In genomic region chr7:140220375-140220774, GRCm38 (mm10) we compare ENCODE assay signal across 40 mouse cellular contexts. TPM values are rescaled to one million over a fixed set of nuclear protein-coding genes. Genes with fewer than 3 reads are reported as not detected.
"Had no signal": no experiment of that assay in that cellular context is flagged by ENCODE, and none has a peak within 500 bp of the region (broad histone marks: within the 10 kb centered on the region; RNA-seq: fewer than 3 reads in every experiment).

No protein-coding gene starts in this region.

- H3K4me3 ChIP-seq: heart, embryonic 10.5 days; heart, embryonic 12.5 days; heart, embryonic 13.5 days; heart, embryonic 15.5 days; hindbrain, embryonic 10.5 days; hindbrain, embryonic 12.5 days; hindbrain, embryonic 13.5 days; hindbrain, embryonic 15.5 days; intestine, embryonic 15.5 days; kidney, embryonic 15.5 days; layer of hippocampus, adult 2 months; left cerebral cortex, adult 2 months had no signal

- H3K9me3 ChIP-seq: heart, embryonic 10.5 days; heart, embryonic 13.5 days; heart, embryonic 15.5 days; hindbrain, embryonic 12.5 days; hindbrain, embryonic 13.5 days; hindbrain, embryonic 15.5 days; intestine, embryonic 15.5 days; kidney, embryonic 15.5 days had no signal

- H3K4me2 ChIP-seq: heart, embryonic 12.5 days; heart, embryonic 13.5 days; heart, embryonic 15.5 days; hindbrain, embryonic 12.5 days; hindbrain, embryonic 13.5 days; hindbrain, embryonic 14.5 days; hindbrain, embryonic 15.5 days; intestine, embryonic 15.5 days; kidney, embryonic 15.5 days had no signal

- H3K4me1 ChIP-seq: heart, embryonic 10.5 days; heart, embryonic 12.5 days; heart, embryonic 13.5 days; heart, embryonic 15.5 days; hindbrain, embryonic 10.5 days; hindbrain, embryonic 12.5 days; hindbrain, embryonic 13.5 days; hindbrain, embryonic 15.5 days; intestine, embryonic 15.5 days; kidney, embryonic 15.5 days had no signal

- H3K27ac ChIP-seq: heart, embryonic 10.5 days; heart, embryonic 13.5 days; heart, embryonic 15.5 days; hindbrain, embryonic 10.5 days; hindbrain, embryonic 12.5 days; hindbrain, embryonic 13.5 days; hindbrain, embryonic 14.5 days; hindbrain, embryonic 15.5 days; hindbrain, postnatal 0 days; intestine, embryonic 15.5 days; kidney, embryonic 15.5 days; kidney, postnatal 0 days; layer of hippocampus, adult 2 months; left cerebral cortex, adult 2 months had no signal

- ATAC-seq: hindbrain, embryonic 16.5 days; hindbrain, postnatal 0 days; inflammation-experienced regulatory T-cells, adult 6 months; intestine, embryonic 15.5 days; intestine, embryonic 16.5 days had no signal

- H3K9ac ChIP-seq: heart, embryonic 12.5 days; heart, embryonic 13.5 days; heart, embryonic 15.5 days; hindbrain, embryonic 12.5 days; hindbrain, embryonic 13.5 days; hindbrain, embryonic 14.5 days; hindbrain, embryonic 15.5 days; intestine, embryonic 15.5 days; kidney, embryonic 15.5 days had no signal

- H3K36me3 ChIP-seq: heart, embryonic 10.5 days; heart, embryonic 12.5 days; heart, embryonic 13.5 days; heart, embryonic 15.5 days; hindbrain, embryonic 10.5 days; hindbrain, embryonic 12.5 days; hindbrain, embryonic 13.5 days; hindbrain, embryonic 15.5 days; intestine, embryonic 15.5 days; kidney, embryonic 15.5 days had no signal

- H3K27me3 ChIP-seq: heart, embryonic 12.5 days; heart, embryonic 13.5 days; heart, embryonic 15.5 days; hindbrain, embryonic 12.5 days; hindbrain, embryonic 13.5 days; hindbrain, embryonic 15.5 days; intestine, embryonic 15.5 days; kidney, embryonic 15.5 days had no signal

- DNase-seq: heart, postnatal 10 days; heart, postnatal 14 days; heart, postnatal 36 days; heart, postnatal 4 days; kidney, adult 11 months; kidney, adult 18-20 months; kidney, adult 2 months; kidney, adult 9 months; kidney, postnatal 10 days; kidney, postnatal 14 days; kidney, postnatal 25 days; kidney, postnatal 36 days; kidney, postnatal 4 days; layer of hippocampus, adult 9-11 months; layer of hippocampus, postnatal 36 days had no signal

RNA-seq across cellular contexts. Expression of gene Cd163l1, which starts 2.3 kb away (rescaled TPM):
- polyA plus RNA-seq: heart, embryonic 10.5 days; heart, embryonic 12.5 days; heart, embryonic 14.5 days; heart, postnatal 0 days; hindbrain, embryonic 10.5 days; hindbrain, embryonic 11.5 days; hindbrain, embryonic 12.5 days; hindbrain, embryonic 13.5 days; hindbrain, embryonic 14.5 days; hindbrain, embryonic 16.5 days; hindbrain, postnatal 0 days; kidney, embryonic 14.5 days; kidney, embryonic 15.5 days had no signal

RNA-seq across cellular contexts. Expression of gene Olfr524, which starts 14.6 kb away (rescaled TPM):
- polyA plus RNA-seq: heart, embryonic 10.5 days; heart, embryonic 12.5 days; heart, embryonic 13.5 days; heart, embryonic 14.5 days; heart, postnatal 0 days; hindbrain, embryonic 10.5 days; hindbrain, embryonic 11.5 days; hindbrain, embryonic 12.5 days; hindbrain, embryonic 13.5 days; hindbrain, embryonic 14.5 days; hindbrain, embryonic 15.5 days; hindbrain, embryonic 16.5 days; hindbrain, postnatal 0 days; intestine, embryonic 15.5 days; intestine, embryonic 16.5 days; kidney, adult 2 months; kidney, embryonic 14.5 days; kidney, embryonic 15.5 days; kidney, embryonic 16.5 days; kidney, postnatal 0 days had no signal

RNA-seq across cellular contexts. Expression of gene 5830411N06Rik, which starts 26.7 kb away (rescaled TPM):
- polyA plus RNA-seq: heart, embryonic 10.5 days; heart, embryonic 12.5 days; heart, embryonic 13.5 days; heart, embryonic 14.5 days; heart, postnatal 0 days; hindbrain, embryonic 10.5 days; hindbrain, embryonic 11.5 days; hindbrain, embryonic 12.5 days; hindbrain, embryonic 13.5 days; hindbrain, embryonic 14.5 days; hindbrain, embryonic 15.5 days; hindbrain, embryonic 16.5 days; hindbrain, postnatal 0 days; intestine, embryonic 15.5 days; intestine, embryonic 16.5 days; kidney, embryonic 14.5 days; kidney, embryonic 15.5 days; kidney, embryonic 16.5 days; kidney, postnatal 0 days had no signal

RNA-seq across cellular contexts. Expression of gene Olfr523, which starts 47.4 kb away (rescaled TPM):
- polyA plus RNA-seq: heart, embryonic 10.5 days; heart, embryonic 12.5 days; heart, embryonic 13.5 days; heart, embryonic 14.5 days; heart, embryonic 15.5 days; heart, embryonic 16.5 days; heart, postnatal 0 days; hindbrain, embryonic 10.5 days; hindbrain, embryonic 11.5 days; hindbrain, embryonic 12.5 days; hindbrain, embryonic 13.5 days; hindbrain, embryonic 14.5 days; hindbrain, embryonic 15.5 days; hindbrain, embryonic 16.5 days; hindbrain, postnatal 0 days; inflammation-experienced regulatory T-cells, adult 6 months; intestine, embryonic 15.5 days; intestine, embryonic 16.5 days; kidney, embryonic 14.5 days; kidney, embryonic 15.5 days; kidney, embryonic 16.5 days; kidney, postnatal 0 days; large intestine, adult 2 months had no signal

RNA-seq across cellular contexts. Expression of gene Olfr522, which starts 55.8 kb away (rescaled TPM):
- polyA plus RNA-seq: heart, embryonic 10.5 days; heart, embryonic 12.5 days; heart, embryonic 13.5 days; heart, embryonic 14.5 days; heart, embryonic 15.5 days; heart, embryonic 16.5 days; heart, postnatal 0 days; hindbrain, embryonic 10.5 days; hindbrain, embryonic 11.5 days; hindbrain, embryonic 12.5 days; hindbrain, embryonic 13.5 days; hindbrain, embryonic 14.5 days; hindbrain, embryonic 15.5 days; hindbrain, embryonic 16.5 days; hindbrain, postnatal 0 days; intestine, embryonic 15.5 days; intestine, embryonic 16.5 days; kidney, adult 2 months; kidney, embryonic 14.5 days; kidney, embryonic 15.5 days; kidney, embryonic 16.5 days; kidney, postnatal 0 days; large intestine, adult 2 months had no signal
